Mouse (Mus musculus): Measurements from ENCODE around the gene Fam149b.

DNA sequence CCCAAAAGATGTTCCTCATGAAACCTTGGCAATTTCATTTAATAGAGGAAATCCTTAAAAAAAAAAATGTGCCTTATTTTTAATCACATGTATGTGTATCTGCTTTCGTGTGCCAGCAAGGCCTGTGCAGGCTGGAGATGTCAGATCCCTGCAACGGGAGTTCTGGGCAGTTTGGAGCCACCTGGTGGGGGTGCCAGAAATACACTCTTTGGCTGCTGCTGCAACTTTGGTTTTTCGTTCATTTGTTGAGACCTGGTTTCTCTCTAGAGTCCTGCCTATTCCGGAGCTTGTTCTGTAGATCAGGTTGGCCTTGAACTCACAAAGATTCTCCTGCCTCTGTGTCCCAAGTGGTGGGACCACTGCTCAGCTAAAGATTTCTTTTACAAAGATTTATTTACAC is 50.9 kb downstream of the Fam149b start:
- no peak for TF ChIP-seq USF1 (IDR thresholded peaks at IDR 0.05; ENCODE audit: low read depth, low read length)
- no peak for TF ChIP-seq ZMIZ1 (IDR thresholded peaks at IDR 0.05; ENCODE audit: low read depth, low read length)
- no peak for TF ChIP-seq POLR2A (IDR thresholded peaks at IDR 0.05; ENCODE audit: low read depth, low read length)
- no peak for TF ChIP-seq EP300 (IDR thresholded peaks at IDR 0.05; ENCODE audit: low read length)

All from CH12.LX (cell line).